Mouse (Mus musculus): ENCODE data around the gene Gm572. TPM values are rescaled to one million over a fixed set of nuclear protein-coding genes. Genes with fewer than 3 reads are reported as not detected.

The Gm572 gene
- total RNA-seq, 2 experiments from 2014 or later = 4.1 to 4.9 TPM

GRCm38 (mm10) chr4:148667006-148667755 is 24.1 kb downstream of the Gm572 start:
- DNase-seq = peak; percentile 34

GRCm38 (mm10) chr4:148671230-148671947 is 28.3 kb downstream of the Gm572 start:
- no peak for DNase-seq

DNA sequence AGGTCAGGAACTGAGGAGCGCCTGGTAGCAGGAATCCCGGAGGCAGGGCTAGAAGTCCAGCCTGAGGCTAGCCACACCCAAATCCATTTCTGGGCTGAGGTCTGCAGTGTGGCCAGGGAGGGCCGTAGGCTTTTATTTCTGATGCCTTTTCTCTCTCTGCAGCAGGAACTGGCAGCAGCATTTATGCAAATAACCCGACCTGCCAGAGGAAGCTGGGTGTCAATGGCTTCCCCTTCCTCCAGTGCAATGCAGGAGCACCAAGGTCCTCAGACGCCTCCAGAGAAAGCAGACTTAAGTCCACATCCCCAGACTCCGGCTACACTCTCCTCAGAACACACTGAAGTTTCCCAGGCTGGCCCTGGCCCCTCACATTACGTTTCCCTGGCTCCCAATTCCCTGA is 31.9 kb downstream of the Gm572 start:
- DNase-seq = no peak

- DNase-seq = peak; percentile 58
Observed at GRCm38 (mm10) chr4:148676188-148676960, 33.3 kb downstream of the Gm572 start.

GRCm38 (mm10) chr4:148676961-148677637 is 34.0 kb downstream of the Gm572 start:
- peak; percentile 43 for DNase-seq

DNA sequence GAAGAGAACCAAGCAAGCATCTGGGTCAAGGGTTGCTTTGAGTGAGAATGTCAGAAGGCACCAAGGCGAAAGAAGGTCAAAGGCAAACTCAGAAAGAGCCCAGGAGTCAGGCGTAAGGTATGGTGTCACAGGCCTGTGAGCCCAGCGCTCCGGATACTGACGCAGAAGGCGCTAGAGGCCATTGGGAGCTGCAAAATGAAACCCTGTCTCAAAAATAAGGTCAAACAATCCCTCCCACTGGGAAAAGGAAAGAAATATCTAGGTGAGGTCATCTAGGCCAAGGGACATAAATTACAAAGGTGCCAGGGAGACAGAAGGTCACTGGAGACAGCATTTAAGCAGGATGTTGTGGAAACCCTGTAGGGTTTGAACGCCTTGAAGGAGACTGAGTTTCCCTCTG is 35.0 kb downstream of the Gm572 start:
- no peak for DNase-seq

DNA sequence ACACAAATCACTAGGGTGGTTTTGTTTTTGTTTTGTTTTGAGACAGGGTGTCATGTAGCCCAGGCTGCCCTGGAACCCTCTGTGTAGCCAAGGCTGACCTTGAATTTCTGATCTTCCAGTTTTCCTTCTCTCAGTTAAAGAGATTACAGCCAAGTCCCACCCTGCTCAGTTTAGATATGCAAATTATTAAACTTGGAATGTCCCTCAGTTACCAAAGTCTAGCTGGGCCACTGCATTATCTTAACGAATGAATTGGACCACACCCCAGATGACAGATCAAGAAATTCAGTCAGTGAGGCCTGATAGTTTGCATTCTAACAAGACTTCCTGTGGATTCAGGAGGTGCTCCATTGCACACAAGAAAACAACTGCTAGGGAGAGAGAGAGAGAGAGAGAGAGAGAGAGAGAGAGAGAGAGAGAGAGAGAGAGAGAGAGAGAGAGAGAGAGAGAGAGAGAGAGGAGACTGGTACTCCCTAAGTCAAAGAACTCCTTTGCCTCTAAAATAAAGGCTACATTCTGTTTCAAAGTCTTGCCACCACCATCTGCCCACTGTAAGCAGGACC is 37.5 kb downstream of the Gm572 start:
- no peak for DNase-seq

DNA sequence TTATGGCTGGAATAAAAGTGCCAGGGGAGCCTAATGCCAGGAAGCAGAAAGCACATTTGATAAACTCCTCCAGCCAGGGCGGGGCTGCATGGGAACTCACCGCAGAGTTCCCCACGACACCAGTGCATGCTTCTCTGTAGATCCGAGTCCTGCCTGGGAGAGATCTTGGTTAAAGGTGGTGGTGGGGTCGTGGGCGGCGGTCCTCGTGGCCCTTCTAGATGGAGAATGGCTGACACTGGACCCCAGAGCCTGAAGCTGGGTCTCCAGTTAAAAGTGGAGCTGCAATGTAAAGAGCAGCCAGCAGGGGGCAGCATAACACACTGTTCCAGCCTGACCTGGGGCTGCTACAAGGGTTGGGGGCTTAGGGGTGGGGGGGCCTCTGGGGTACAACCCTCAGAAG is 38.3 kb downstream of the Gm572 start:
- DNase-seq = peak; percentile 78

GRCm38 (mm10) chr4:148682961-148683360 is 39.8 kb downstream of the Gm572 start:
- DNase-seq = no peak

GRCm38 (mm10) chr4:148683539-148683938 is 40.4 kb downstream of the Gm572 start:
- no peak for DNase-seq

DNA sequence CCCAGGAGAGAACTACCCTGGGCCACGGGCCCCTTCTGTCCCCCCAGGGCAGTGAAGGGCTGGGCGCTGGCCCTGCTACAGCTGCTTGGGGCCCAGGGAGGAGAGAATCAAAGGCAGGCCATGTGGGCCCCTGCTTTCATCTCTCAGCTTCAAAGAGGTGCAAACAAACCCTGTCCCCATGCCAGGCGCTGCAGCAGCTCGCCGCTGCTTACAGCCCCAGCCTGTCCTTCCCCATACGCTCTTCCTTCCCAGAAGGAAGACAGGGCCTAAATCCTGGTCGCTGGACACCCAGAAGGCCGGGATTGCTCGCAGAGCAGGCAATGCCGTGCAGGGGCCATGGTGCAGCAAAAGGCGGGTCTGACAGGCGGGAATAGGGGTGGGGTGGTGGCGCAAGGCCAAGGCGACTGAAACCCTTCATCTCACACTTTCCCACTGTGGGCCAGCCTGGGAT is 43.4 kb downstream of the Gm572 start:
- no peak for DNase-seq

DNA sequence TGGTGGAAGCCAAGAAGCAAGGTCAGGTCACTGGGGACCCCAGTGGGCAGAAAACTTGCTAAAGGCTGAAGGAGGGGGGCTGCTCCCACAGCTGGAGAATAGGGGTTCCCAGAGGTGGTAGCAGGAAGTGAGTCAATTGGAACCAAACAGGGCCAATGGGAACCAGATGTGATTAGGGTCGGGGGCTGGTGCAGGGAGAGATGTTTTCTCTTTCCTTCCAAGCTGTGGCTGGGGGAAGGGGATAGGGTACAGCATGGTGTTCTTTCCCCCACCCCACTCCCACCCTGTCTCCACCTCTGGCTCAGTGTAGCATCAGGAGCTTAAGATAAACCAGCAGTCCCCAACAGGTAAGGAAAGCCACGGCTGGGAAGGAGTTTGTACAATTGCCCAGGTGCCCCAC is 45.0 kb downstream of the Gm572 start:
- no peak for DNase-seq

DNA sequence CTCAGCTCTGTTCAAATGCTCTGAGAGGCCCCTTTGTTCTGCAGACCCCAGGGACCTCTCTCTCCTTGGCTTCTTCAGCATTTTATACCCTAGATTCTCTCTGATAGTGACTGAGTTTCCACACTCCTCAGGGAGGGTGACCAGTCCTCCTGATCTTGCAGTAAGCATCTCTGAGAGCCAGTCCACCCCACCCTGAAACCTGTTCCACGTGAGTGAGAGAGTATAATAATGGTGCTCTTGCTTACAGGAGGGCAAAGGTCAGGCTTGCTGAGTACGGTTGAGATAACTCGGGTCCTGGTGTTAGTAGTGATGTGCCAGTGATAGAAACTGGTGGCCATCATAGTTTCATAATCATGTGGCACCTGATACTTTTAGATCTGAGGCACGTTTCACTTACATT is 48.1 kb downstream of the Gm572 start:
- DNase-seq = no peak

GRCm38 (mm10) chr4:148693417-148693959 is 50.4 kb downstream of the Gm572 start:
- DNase-seq = no peak

DNA sequence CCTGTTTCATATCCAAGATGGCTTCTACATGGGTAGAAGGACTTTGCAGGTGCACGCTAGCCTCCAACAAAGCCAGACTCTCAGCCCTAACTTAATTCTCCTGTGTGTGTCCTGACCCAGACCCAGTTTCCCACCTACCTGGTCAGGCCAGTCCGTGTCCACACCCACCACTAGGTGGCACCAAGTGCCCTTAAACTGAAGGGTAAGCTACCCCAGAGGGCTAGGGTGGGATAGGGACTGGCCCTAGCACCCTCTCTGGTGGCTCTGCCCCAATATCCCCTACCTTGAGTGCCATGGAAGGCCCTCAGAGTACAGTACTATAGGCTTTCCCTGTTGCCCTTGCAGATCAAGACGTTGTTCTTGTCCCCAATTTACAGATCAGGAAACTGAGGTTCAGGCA is 61.6 kb downstream of the Gm572 start:
- peak; percentile 66 for DNase-seq

GRCm38 (mm10) chr4:148708836-148709235 is 65.7 kb downstream of the Gm572 start:
- DNase-seq = no peak

DNA sequence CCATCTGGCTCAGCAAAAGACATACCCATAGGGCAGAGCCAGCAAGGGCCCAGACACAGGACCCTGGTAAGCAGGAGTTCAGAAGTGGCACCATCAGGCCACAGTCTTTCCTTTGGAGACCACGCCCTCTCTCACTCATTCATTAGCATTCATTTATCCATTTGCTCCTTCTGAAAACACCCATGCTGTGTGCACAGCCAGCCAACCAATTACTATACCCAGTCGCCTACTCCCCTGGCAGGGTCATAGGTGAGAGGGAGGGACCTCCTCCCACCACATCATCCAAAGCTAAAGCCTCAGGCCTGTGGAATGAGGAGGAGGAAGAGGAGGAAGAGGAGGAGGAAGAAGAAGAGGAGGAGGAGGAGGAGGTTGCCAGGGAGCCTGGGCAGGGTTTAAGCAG is 67.3 kb downstream of the Gm572 start:
- DNase-seq = no peak

DNA sequence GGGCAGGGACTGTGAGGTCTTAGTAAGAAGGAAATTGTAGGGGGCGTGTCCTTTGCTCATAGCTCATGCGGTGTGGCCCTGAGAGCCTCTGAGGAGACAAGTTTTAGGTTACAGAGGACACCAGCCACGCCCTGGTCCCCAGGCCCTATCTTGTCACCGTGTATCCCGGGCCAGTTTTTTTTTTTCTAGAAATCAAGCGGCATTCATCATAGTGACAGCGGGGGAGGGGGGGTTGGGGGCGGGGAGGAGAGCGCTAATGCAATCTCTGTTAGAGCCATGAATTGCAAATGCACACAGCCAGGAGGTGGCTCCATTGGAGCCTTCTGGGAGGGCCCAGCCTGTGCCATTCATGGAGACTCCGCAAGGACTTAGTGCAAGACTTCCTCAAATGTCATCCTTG is 68.2 kb downstream of the Gm572 start:
- no peak for DNase-seq

- DNase-seq = no peak
Observed at GRCm38 (mm10) chr4:148712632-148713031, 69.5 kb downstream of the Gm572 start.

GRCm38 (mm10) chr4:148714064-148714463 is 70.9 kb downstream of the Gm572 start:
- no peak for DNase-seq

DNA sequence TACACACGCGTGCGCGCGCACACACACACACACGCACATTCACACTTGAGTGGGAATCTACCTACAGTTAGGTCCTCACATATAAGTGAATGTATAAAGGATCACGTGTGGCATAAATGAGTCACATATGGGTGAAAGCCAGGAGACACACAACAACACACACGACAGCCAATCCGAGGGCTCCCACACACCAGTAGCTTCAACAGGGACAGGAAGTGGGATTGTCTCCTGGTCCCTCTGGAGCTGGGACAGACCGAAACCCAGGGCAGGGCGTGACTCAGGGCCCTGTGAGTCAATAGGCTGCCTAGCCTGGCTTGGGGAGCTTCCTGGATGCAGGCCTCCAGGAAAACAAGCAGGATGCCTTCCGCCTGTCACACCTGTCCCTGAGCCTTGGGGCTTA is 71.6 kb downstream of the Gm572 start:
- DNase-seq = no peak

DNA sequence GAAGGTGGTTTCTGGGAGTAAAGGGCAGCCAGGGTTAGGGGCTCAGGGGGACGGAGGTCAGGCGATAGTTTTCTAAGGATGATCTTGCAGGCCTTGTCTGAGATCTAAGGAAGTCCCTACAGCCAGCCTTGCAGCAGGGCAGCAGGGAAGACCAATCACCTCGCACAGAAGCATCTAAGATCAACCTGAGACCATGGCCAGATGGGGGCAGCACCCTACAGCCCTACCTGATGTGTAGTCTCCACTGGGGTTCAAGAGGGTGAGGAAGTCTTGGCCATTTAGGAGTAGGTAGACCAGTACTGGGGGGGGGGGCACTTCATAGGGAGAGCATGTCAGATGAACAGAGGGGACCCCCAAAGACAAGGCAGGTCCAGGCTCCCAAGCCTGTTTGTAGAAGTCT is 72.3 kb downstream of the Gm572 start:
- no peak for DNase-seq
